Mouse (Mus musculus) erythroblast, embryonic 14.5 days (primary cell): ENCODE measurements at regions not wholly inside any gene's neighbourhood (a gene's known extent, or its start where the extent isn't known, plus 50 kb on each side); places are given as distances from the start of the nearest gene placed in this dataset.
"Not testable (repeated sequence)": the region's sequence is repeated elsewhere in the genome, so short reads cannot be mapped to it uniquely, and the experiment has no call there.

Source experiments
- H3K27me3 ChIP-seq: 2 replicates; pipeline ENCODE4 v1.6.1; 2012; ENCODE audit warnings: inconsistent platforms; ENCODE audit not compliant: control insufficient read depth
- H3K36me3 ChIP-seq: 2 replicates; pipeline ENCODE4 v1.6.1; 2012; ENCODE audit warnings: mild to moderate bottlenecking, inconsistent platforms; ENCODE audit not compliant: control insufficient read depth
- H3K4me1 ChIP-seq: 2 replicates; pipeline ENCODE4 v1.6.1; 2012; ENCODE audit warnings: inconsistent platforms; ENCODE audit not compliant: control insufficient read depth
- H3K4me3 ChIP-seq: replicated peaks from 2 replicates; pipeline ENCODE3; 2012; ENCODE audit warnings: moderate library complexity, mild to moderate bottlenecking, inconsistent platforms
- H3K9me3 ChIP-seq: 2 replicates; pipeline ENCODE4 v1.6.1; 2012; ENCODE audit warnings: low read length, inconsistent platforms, mixed read lengths; ENCODE audit not compliant: control insufficient read depth
- GATA1 ChIP-seq: IDR thresholded peaks from 2 replicates; pipeline ENCODE4 v1.6.1; 2012; ENCODE audit warnings: low read length, inconsistent platforms, mixed read lengths
- TAL1 ChIP-seq: IDR thresholded peaks from 3 replicates; pipeline ENCODE4 v1.6.1; 2012; ENCODE audit warnings: low read length, inconsistent platforms, mixed read lengths

DNA sequence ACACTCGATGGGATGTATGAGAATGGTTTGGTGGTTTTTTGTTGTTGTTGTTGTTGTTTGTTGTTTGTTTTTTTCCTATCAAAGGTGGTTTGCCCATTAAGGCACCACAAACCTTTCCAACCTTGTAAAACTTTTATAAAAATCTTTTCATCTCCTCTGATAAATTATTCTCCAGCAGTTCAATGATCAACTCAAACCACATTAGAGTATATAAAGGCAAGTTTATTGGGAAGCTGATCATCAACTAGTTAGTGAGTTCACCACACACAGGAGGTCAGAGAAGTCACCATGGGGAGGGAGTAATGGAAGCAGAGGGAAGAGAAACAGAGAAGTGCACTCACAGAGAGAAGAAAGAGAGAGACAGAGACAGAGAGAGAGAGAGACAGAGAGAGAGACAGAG, 132.5 kb upstream of the Thpo start:
- TF ChIP-seq GATA1 (no peak), TAL1 (no peak)
- H3K4me1 ChIP-seq, result no peaks in the 10 kb centered on the region
- H3K36me3 ChIP-seq, result no peaks in the 10 kb centered on the region
- no peak overlapping the region for H3K4me3 ChIP-seq
- H3K9me3 ChIP-seq, result no peaks in the 10 kb centered on the region
- no peaks in the 10 kb centered on the region for H3K27me3 ChIP-seq

DNA sequence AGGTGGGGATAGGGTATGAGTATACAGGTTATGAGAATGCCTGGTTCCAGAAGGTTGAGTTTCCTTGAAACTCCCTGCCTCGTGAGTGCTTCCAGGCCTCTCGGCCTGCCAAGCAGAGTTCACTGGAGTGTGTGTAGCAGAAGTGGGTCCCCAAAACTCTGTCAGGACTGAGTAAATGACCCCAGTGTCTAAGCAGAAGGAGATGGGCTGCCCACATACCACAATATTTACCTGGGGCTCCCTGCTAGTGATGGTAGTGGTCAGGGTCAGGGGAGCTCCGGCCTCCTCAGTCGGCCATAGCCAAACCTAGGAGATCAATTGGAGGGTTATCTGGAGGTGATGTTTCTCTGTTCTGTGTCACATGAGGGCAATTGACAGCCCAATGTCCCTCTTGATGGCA, 126.9 kb upstream of the Thpo start:
- Histone ChIP-seq H3K4me3 (no peak overlapping the region), H3K4me1 (no peaks in the 10 kb centered on the region), H3K9me3 (0 out of 2 replicates have a peak, but pooled peaks cover 2% of the 10 kb centered on the region), H3K27me3 (no peaks in the 10 kb centered on the region), H3K36me3 (no peaks in the 10 kb centered on the region)
- TF ChIP-seq TAL1 (no peak), GATA1 (no peak)

DNA sequence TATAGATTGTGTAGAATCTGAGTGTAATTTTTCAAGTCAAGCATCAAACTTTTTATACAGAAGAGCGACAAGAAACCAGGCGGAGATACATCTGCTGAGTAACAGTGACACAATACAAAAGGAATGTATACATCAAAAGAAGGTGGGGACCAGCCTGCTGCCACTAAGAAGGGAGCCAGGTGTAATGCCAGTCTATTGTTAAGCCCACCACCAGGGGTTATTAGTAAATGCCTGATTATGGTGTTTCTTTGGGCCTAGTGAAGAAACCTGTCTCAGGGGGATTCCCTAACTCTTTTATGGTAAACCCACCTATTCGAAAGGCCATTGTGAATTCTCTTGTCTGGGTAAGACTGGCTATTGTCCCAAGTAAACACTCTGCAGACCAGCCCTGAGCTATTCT, 126.3 kb upstream of the Thpo start:
- not testable (repeated sequence) for H3K36me3 ChIP-seq, H3K4me3 ChIP-seq, H3K27me3 ChIP-seq, H3K9me3 ChIP-seq, H3K4me1 ChIP-seq

DNA sequence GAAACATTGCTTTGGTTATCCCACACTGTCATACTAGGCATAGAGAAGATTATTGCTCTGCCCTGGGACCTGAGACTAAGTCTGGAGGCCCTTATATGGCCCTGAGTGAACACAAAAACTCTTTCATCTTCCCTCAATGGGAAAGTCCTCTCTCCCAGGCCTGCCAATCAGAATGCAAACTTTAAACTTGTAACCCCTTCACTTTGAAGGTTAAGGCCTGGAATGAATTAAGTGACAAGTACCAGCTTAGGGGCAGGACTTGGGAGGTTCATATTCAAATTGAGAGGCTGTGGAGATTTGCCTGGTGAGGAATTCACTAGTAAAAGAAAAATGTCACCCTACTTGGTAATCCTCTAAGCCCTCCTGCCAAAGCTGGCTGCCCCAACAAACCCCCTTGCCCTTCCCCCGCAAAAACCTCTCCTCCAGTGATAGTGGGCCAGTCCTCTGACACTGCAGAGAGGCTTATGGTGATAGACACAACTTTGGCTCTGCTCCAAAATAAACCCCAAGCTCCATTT, 120.4 kb upstream of the Thpo start:
- Histone ChIP-seq H3K4me3 (no peak overlapping the region), H3K9me3 (no peaks in the 10 kb centered on the region), H3K36me3 (no peaks in the 10 kb centered on the region), H3K27me3 (no peaks in the 10 kb centered on the region), H3K4me1 (no peaks in the 10 kb centered on the region)
- TF ChIP-seq GATA1 (no peak), TAL1 (no peak)

DNA sequence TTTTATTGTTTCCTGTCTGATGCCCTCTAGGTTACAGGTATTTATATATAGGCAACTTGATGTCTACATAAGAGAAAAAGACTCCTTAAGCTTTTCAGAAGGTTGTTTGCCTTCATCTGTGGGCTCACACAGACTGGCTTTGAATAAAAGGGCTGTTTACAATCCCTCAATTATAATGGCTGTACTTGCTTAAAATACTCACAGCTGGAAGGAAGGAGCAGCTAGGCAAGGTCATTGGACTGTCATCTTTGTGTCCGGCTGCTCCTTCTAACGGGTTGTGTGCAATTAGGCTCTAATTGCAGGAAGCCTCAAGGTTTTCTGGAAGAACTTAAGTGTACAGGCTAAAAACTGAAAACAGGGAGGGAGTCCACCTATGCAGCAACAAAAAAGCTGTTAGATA, 103.8 kb upstream of the Thpo start:
- Histone ChIP-seq H3K4me3 (no peak overlapping the region), H3K4me1 (no peaks in the 10 kb centered on the region), H3K9me3 (no peaks in the 10 kb centered on the region), H3K36me3 (no peaks in the 10 kb centered on the region), H3K27me3 (no peaks in the 10 kb centered on the region)
- TF ChIP-seq GATA1 (no peak), TAL1 (no peak)

DNA sequence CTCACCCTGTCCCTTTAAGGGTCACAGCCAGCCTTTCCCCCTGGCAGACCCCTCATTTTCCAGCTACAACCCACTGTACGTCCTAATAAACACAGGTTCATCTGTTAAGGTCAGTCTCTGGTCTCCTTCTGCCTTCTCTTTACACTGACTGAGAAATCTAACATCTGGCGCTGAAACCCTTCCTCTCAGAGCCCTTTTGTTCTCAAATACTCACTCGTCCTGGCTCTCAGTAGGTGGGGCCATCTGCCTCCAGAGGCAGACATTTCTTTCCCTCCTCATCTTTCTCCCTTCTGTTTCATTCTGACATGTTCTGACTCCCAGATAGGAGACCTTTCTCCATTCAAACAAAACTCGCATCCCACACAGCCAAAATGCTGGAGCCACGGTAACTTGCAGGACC, 102.6 kb upstream of the Thpo start:
- H3K4me1 ChIP-seq, result no peaks in the 10 kb centered on the region
- no peaks in the 10 kb centered on the region for H3K9me3 ChIP-seq
- no peaks in the 10 kb centered on the region for H3K27me3 ChIP-seq
- no peak for TF ChIP-seq TAL1
- TF ChIP-seq GATA1, result no peak
- no peak overlapping the region for H3K4me3 ChIP-seq
- H3K36me3 ChIP-seq, result no peaks in the 10 kb centered on the region

DNA sequence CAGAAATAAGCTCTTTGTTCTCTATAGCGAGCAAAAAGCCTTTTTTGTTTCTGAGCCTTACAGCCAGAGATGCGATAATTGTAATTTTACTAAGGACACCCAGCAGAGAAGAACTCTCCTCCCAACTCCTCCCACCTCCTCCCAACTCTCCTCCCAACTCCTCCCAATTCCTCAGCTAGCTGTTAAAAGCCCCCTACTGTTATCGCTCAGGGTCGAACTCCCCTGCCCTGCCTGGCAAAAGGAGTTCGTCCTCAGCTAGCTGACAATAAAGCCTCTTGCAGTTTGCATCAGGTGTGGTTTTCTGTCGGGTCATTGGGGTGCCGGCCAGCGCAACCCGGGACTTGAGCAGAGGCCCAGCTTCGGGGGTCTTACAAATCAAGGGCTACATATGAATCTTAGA, 99.5 kb upstream of the Thpo start:
- H3K4me1 ChIP-seq, H3K4me3 ChIP-seq, H3K9me3 ChIP-seq, H3K36me3 ChIP-seq, H3K27me3 ChIP-seq: not testable (repeated sequence)

DNA sequence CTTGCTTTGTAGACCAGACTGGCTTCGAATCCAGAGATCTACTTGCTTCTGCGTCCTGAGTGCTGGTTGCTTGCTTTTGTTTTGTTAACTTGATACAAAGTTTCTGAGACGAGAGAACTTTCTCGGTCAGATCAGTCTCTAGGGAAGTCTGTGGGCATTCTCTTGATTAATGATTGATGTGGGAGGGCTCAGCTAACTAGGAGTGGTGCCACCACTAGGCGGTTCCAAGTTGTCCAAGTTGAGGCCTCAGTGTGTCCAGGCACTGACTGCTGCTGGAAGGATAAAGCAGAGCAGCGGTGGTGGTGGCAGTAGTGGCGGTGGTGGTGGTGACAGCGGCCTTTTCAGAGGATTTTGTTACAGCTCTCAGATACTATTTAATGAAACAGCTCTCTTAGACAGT, 99.0 kb upstream of the Thpo start:
- H3K36me3 ChIP-seq, result no peaks in the 10 kb centered on the region
- no peaks in the 10 kb centered on the region for H3K4me1 ChIP-seq
- H3K27me3 ChIP-seq, result no peaks in the 10 kb centered on the region
- H3K9me3 ChIP-seq, result no peaks in the 10 kb centered on the region
- TF ChIP-seq TAL1 (no peak), GATA1 (no peak)
- no peak overlapping the region for H3K4me3 ChIP-seq

DNA sequence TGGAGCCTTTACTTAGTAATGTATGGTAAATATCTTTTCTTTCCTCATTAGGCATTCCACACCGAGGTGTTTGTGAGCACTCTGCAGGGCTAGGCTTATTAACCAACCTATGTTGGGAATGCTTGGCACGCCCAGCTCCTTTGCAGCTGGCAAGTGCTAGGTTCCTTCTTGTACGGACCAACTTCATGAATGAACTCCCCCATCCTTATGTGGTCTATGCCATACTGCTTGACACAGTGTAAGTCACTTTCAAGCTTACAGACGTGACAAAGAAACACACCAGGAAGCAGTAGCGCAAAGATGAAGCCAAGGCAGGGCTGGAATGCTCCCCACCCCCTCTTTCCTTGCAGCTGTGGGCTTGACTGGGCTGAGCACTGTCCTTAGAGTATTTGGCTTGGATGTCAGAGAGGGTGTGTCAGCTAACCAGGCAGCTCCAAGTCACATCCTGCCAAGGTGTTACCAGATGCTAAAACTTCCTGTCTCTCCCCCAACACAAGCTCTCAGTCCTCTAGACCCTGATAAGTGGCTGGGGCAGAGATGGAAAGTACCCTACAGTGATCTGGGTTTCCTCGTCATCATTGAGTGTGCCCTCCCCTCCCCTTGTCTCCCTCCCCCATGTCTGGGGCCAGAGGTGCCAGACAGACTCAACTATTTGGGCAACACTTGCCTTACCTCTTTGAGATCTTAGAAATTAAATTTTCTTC, 95.6 kb upstream of the Thpo start:
- no peak for TF ChIP-seq GATA1
- no peak for TF ChIP-seq TAL1

DNA sequence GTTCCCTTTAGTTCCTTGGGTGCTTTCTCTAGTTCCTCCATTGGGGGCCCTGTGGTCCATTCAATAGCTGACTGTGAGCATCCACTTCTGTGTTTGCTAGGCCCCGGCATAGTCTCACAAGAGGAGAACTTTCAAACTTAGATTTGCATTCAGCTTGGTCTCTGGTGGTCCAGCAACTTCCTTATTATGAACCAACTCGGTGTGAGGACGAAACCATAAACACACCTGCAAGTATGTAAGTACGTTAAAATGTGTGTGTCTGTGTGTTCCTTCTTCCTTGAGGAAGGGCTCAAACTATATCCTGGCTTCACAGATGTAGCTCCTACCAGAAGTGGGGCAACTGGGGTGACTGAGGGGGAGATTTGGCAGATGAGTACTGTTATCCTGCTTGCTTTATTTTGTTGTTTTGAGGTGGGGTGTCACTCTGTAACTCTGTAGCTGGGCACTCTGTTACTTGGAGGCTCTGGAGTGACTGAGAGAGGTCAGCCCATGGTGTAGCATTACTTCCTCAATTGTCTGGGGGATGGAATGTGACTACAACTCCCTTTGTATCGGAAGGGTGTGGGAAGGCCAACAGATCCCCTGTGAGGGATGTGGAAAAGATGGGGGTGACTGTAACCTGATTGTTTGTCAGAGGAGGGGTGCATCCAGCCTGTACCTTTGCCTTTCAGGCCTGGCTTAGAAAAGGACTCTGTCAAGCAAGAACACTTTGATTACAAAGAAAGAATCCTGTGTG, 94.9 kb upstream of the Thpo start:
- Histone ChIP-seq H3K4me3 (no peak overlapping the region), H3K27me3 (no peaks in the 10 kb centered on the region), H3K9me3 (no peaks in the 10 kb centered on the region), H3K36me3 (no peaks in the 10 kb centered on the region), H3K4me1 (no peaks in the 10 kb centered on the region)
- TF ChIP-seq GATA1 (no peak), TAL1 (no peak)

More for the DNA sequence above, 95.6 kb upstream of the Thpo start:
- Histone ChIP-seq H3K27me3 (no peaks in the 10 kb centered on the region), H3K4me1 (no peaks in the 10 kb centered on the region), H3K36me3 (no peaks in the 10 kb centered on the region), H3K4me3 (no peak overlapping the region), H3K9me3 (no peaks in the 10 kb centered on the region)
